Mouse (Mus musculus) liver, adult (tissue): ENCODE data around the gene Gpd1l.

Experiments used
- GATA4 ChIP-seq: IDR thresholded peaks from 2 replicates; pipeline ENCODE4 v1.6.1; 2014; ENCODE audit warnings: mild to moderate bottlenecking, low read length; ENCODE audit not compliant: insufficient replicate concordance

Gene Gpd1l

DNA sequence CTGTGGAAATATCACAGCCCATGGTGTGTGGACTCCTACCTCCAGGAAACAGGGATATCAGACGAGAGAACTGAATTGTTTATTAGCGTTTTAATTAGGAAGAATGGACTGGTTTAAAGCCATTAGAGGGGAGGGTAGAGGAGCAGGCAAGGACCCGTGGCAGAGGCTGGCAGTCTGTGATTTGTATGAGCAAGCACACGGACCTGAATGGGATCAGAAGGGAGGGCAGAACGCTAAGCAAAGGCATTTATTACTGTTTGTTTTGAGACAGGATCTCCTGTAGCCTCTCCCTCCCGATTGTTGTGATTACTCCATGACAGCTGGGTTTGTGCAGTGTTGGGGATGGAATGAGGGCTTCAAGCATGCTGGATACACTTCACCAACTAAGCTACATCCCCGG, 43.4 kb downstream of the Gpd1l start:
- no peak for TF ChIP-seq GATA4

- TF ChIP-seq GATA4, result no peak
Measured at GRCm38 (mm10) chr9:114888856-114889407, 44.9 kb downstream of the Gpd1l start.

- no peak for TF ChIP-seq GATA4
Measured at GRCm38 (mm10) chr9:114887699-114888098, 46.1 kb downstream of the Gpd1l start.

GRCm38 (mm10) chr9:114885991-114886662, 47.7 kb downstream of the Gpd1l start:
- no peak for TF ChIP-seq GATA4

GRCm38 (mm10) chr9:114885564-114885963, 48.2 kb downstream of the Gpd1l start:
- no peak for TF ChIP-seq GATA4

GRCm38 (mm10) chr9:114881977-114882376, 51.8 kb downstream of the Gpd1l start:
- TF ChIP-seq GATA4, result no peak

- no peak for TF ChIP-seq GATA4
Measured at GRCm38 (mm10) chr9:114855327-114855726, 78.5 kb downstream of the Gpd1l start.

DNA sequence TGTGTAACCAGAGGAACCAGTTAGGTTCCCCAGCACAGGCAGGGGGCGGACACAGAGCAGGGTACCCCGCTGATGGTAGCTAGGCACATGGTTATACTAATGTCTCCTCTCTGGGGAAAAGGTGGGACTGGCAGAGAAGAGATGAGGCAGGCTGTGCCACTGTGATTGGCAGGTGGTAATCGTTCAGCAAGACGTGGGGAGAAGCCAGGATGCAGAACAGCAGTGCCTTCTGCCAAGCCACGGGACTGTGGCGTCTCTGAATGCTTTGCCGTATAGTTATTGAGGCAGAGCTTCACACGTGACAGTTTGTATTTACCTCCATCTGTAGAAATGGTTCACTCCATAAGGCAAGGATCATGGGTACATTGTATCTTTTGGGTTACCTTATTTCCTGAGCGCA, 79.1 kb downstream of the Gpd1l start:
- TF ChIP-seq GATA4, result no peak

DNA sequence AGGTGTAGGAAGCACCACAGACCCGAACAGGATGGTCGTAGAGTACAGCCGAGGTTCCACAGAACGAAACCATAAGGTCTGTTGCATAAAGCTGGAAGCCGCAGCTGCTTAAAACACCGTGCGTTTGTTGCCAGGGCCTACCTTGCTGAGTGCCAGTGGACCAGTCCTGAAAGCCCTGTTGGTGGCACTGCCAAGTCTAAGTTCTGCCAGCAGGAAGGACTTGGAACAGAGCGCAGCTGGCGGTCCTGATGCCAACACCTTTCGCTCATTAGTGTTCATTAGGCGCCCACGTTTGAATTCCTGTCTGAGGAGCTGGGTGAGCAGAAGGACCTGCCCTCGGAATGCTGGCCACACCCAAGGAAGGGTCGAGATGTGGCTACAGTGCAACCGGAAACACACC, 80.5 kb downstream of the Gpd1l start:
- TF ChIP-seq GATA4, result no peak

DNA sequence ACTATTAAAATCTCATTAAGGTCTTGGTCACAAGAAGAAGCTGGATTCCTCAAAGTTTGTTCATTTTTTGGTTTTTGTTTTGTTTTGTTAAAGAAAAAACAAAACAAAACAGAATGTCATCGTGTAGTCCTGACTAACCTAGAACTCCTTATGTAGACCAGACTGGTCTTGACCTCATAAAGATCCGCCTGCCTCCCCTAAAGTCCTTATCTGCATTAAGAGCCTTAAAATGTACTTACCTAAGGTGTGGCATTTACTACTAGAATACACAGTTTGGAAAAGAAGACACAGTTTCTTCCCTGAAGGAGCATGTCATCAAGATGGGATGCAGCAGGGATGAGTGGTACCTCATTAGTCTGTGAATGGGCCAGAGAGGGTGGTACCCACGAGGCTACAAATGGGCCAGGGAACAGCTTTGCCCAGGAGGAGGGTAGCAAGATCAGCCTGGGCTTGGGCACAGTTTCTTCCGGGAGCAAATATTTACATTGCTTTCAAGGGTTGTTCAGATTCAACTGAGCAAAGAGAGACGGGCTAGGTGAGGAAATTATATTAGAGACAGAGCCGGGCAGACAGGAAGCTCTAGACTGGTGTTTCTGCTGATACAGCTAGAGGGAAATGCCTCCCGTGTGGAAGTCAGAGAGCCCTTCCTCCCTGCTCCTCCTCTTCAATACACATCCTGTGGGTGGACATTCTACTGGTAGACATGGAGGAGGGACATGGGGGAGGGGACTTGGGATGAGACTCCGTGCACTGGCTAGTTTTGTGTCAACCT, 82.2 kb downstream of the Gpd1l start:
- no peak for TF ChIP-seq GATA4
